Mouse (Mus musculus) CD4-positive, CD25-positive, alpha-beta regulatory T cell, adult 2 months (primary cell): ENCODE data around the gene Gm28036.
A peak's percentile ranks its signal among the peaks of the same experiment; 100 is the strongest.
"Not testable (repeated sequence)": the region's sequence is repeated elsewhere in the genome, so short reads cannot be mapped to it uniquely, and the experiment has no call there.

Experiments used
- DNase-seq: peaks from one replicate; pipeline ENCODE4 v3.0.0-alpha.2; 2012; ENCODE audit warnings: low read depth, low spot score

The Gm28036 gene

DNA sequence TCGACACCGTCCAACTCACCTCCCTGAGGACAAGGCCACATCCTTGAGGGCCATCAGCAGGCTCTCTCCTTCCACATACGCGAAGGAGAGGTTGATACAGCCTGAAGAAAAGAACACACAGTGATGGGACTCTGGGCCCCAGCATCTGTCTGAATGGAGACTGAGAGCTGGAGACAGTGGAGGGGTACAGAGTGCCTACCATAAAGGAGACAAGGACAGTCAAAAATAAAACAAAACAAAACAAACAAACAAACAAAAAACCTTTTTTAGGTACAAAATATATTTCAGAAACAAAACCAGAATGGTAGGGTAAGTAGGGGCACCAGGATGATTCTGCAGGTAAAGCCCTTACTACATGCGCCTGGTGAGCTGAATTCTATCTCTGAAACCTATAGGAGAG lies at the start of gene Gm28036:
Gm28036 (minus strand) TSS at position 101 of the 400 bp plus-strand sequence.
- DNase-seq, result no peak

DNA sequence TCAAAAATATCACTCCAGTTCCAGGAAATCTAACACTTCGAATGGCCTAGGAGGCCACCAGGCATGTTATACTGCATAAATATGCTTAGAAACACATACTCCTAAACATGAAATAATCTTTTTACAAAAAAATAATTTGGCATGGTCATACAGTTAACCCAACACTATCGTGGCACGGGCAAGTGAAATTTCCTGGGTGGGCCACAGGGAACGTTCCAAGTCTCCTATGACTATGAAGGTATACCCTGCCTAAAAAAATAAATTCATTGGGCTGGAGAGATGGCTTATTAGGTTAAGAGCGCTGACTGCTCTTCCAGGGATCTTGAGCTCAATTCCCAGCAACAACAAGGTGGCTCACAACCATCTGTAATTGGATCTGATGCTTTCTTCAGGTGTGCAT lies 39.7 kb upstream of the Gm28036 start:
- DNase-seq, result no peak

DNA sequence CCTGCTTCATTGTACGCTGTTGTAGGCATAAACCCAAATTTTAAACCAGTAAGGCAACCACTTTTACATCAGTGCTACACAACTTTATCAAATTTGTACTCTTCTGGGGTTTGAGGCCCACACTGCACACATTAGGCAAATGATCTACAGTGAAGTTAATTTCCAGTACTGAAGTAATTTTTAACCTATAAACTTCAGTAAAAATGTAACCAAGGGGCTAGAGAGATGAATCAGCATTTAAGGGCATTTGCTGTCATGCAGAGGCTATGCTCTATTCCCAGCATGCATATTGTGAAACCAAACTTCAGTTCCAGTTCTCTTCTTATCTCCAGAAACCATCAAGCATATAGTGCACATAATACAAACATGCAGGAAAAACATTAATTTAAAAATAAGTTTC lies 38.6 kb upstream of the Gm28036 start:
- no peak for DNase-seq

DNA sequence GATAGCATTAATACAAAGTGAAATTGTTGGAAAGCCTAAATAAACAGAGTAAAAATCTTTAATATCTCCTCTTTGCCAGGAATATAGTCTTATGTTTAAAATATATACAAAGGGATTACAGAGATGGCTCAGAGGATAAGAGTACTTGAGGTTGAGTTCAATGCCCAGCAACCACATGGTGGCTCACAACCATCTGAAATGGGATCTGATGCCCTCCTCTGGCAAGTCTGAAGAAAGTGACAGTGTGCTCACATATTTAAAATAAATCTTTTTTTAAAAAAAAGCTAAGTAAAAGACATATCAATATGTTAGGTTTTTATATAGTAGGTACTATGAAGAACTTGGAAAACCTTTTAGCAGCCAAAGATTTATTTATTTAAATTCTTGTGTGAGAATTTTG lies 24.6 kb upstream of the Gm28036 start:
- no peak for DNase-seq

DNA sequence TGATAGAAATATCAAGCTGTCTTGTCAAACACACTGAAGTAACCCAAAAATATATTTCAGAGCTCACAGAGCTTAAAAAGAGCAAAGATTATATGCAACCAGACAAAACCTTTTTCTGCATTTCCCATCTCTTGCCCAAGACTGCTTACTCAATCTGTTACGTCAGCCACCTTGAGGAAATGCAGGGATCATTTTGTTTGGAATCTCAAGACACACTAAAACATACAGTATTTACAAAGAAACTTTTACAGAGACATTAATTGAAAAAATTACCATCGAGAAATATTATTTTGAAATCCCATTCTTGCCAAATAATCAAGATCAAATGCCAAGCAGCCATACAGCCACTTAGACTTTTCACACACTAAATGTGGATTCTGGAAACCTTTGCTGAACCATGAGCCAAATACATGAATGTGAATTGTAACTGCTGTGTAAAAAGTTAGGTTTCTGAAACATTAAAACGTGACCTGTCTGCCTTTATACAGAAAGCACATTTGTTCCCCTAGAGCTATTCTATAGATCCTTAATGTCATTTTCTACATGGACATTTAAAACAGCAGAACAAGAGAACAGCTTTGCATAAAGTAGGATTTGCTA lies 20.5 kb upstream of the Gm28036 start:
- DNase-seq, result no peak

DNA sequence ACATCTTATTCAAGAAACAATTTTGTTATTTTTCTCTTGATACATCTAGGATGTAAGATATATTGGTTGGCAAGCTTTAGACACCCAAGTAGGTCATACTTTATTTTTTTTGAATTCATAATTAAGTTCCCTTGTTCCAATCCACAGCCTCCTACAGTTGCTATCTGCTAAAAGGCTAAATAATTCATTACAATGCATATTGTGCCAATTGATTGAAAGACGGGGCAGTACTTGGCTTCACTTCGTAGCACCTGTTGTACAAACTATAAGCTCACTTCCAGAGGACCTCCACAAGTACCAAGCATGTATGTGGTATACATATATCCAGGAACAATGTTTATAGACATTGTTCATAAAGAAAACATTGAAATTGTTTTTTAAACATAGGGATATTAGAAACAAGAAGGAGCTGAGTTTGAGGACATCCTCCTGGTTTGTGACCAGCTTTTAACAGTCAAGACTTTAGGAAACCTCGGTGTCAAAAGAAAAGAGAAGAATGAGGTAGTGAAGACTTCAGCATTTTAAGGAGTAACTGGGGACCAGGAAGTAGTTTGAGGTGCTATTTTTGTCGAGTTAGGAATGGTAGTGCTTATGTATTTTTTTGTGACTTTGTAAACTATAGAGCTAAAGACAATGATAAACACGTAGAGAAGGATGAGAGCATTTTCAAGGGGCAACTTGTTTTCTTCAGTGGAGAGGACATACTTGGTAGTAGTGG lies 19.5 kb upstream of the Gm28036 start:
- DNase-seq, result no peak

DNA sequence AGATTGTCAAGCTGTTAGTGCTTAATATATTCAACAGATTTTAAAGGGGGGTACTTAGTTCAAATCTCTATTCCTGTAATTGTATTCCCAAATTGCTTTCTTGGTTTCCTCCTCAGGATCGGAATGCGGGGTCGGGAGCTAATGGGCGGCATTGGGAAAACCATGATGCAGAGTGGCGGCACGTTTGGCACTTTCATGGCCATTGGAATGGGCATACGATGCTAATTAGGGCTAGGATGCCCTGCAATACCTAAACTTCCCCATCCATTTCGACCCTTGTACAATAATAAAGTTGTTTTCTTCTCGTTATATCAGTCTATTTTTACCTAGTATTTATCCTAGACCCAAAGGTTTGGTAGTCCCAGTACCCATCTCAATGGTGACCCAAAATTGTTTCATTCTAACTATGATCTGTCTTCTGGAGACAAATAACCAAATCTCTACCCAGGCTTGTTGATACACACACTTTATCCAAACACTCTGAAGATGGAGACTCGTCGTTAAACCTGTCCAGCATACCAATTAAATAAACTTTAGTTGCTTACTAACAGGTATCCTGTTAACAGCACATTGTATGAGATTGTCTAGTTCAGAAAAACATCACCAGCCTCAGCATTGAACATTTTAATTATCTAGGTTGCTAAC lies 18.7 kb upstream of the Gm28036 start:
- no peak for DNase-seq

DNA sequence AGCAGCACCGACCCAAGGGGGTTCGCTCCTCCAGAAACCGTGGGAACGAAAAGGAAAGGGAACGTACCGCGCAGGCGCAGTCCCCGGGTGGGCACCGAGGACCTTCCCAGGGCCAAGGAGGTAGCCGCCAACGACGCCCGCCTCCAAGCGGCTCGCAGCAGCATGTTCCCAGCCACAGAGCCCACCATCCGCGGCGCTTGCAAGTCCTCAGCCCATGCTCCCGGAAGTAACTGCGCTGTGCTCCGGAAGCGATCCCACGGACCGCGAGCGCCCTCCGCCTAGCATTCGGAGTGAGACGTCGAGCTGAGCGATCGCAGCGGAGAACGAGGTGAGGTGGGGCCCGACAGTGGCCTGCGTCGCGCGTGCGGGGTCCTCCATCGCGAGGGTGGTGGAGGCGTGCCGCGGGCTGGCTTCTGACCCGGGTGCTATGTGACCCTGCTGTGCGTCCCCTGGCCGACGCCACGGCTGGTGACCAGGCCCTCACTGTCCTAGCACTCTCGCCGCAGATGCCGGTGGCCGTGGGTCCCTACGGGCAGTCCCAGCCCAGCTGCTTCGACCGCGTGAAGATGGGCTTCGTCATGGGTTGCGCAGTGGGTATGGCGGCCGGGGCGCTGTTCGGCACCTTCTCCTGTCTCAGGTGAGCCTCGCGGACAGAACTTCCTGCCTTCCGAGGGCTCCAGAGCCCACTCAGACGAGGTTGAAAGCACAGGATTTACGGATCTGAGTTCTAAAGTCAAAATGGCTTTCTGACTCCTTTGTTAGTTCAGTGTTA lies 17.2 kb upstream of the Gm28036 start, which contains the start of the genes Romo1 and Nfs1:
Romo1 (plus strand) TSS at position 87 of the 772 bp plus-strand sequence.
Nfs1 (minus strand) TSS at position 234 of the 772 bp plus-strand sequence.
- DNase-seq, result peak; percentile 96

DNA sequence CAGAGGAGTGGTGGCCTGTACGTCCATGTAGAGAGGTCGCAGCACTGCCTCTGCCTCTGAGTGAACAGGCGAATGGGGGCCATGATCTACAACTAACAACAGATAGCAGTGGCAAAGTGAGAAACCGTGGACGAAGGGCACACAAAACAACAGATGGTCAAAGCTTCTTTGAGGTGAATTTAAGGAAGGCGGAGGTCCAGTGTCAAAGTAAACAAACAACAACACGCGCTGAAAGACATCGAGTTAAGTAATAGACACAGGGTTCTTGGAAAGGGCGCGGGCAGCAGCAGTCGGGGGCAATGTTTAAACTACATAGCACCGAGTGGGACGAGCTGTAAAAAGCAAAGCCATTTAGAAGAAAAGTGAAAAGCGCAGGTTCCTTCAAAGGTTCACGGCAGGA lies 16.5 kb upstream of the Gm28036 start:
- no peak for DNase-seq

DNA sequence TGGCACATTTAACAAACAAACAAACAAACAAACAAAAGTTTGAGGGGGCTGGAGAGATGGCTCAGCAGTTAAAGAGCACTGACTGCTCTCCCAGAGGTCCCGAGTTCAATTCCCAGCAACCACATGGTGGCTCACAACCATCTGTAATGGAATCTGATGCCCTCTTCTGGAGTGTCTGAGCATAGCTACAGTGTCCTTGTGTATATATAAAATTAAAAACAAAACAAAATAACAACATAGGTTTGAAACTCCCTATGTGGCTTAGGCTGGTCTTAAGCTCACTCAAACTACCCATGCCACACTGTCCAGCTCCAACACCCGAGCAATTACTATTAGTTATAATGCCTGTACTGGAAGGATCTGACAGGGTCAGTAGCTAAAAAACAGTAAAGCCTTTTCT lies 15.9 kb upstream of the Gm28036 start:
- DNase-seq, result no peak

DNA sequence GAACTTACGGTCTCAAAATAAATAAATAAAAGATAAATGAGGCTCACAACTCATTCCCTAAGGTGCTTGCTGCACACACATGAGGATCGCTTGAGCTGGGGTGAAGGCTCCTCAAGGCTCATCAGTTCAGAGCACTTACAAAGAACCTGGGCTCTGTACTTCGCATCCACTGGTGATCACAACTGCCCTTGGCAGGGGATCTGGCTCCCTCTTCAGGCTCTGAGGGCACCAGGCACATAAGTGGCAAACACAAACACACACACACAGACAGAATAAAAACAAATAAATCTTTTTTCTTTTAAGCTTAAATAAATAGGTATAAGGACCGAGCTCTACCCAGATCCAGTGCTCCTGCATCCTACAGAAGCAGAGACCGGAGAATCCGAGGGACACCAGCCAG lies 8.8 kb upstream of the Gm28036 start:
- DNase-seq, result peak; percentile 30

DNA sequence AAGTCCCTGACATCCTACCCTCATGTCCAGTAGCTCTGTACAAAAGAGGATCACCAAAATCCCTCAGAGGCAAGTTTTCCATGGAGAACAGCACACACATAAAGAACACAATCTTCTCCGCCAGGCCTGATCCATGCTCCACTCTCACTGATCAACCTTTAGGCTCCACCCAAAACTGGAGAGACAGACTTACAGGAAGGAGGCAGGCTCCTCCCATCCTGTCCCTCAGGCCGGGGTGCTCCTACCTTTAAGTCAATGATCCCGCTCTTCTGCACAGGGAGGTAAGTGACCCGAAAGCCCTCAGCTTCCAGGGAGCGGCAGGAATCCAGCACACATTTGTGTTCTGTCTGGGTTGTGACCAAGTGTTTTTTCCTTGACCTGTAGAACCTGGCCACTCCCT lies 7.3 kb upstream of the Gm28036 start:
- no peak for DNase-seq

DNA sequence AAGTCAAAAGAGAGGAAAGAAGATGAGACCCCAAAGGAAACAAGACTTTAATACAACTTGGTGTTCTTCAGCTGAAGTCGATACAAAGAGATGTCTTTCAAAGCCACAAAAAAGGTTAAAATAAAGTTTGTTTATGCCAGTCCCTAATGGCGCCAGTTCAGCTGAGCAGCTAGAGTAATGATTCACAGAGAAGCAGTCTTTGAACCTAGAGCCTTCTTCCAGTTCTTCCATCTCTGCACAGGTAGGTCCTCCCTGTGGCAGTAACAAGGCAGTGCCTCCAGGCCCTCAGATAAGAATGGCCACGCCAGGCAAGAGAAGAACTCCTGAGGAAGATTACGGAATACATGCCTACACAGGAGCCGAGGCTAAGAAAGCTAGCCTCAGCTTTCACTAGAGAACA lies 3.2 kb downstream of the Gm28036 start:
- no peak for DNase-seq

DNA sequence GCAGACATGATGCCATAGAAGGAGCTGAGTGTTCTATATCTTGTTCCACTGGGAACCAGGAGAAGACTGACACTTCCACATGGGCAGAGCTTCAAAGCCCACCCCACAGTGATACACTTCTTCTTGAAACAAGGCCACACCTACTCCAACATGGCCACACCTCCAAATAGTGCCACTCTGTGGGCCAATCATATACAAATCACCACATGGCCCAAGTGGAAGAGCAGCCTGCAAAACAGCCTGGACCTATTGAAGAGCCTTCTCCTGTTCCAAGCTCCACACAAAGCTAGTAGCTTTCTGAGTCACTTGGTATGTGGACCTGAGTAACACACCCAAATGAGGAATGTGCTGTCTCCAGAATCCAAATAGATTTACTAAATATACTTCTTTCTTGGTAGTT lies 7.3 kb downstream of the Gm28036 start:
- DNase-seq, result no peak

DNA sequence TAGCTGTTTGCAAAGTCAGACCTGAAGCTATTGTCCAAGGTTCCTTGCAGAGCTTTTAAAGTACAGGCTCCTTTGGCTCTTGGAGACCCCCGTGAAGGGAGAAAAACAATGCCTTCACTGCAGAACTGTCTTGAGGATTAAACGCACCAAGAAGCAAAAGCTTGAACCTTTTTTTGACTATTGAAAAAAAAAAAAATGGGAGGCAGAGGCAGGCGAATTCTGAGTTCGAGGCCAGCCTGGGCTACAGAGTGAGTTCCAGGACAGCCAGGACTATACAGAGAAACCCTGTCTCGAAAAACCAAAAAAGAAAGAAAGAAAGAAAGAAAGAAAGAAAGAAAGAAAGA lies 14.8 kb downstream of the Gm28036 start:
- DNase-seq, result not testable (repeated sequence)

DNA sequence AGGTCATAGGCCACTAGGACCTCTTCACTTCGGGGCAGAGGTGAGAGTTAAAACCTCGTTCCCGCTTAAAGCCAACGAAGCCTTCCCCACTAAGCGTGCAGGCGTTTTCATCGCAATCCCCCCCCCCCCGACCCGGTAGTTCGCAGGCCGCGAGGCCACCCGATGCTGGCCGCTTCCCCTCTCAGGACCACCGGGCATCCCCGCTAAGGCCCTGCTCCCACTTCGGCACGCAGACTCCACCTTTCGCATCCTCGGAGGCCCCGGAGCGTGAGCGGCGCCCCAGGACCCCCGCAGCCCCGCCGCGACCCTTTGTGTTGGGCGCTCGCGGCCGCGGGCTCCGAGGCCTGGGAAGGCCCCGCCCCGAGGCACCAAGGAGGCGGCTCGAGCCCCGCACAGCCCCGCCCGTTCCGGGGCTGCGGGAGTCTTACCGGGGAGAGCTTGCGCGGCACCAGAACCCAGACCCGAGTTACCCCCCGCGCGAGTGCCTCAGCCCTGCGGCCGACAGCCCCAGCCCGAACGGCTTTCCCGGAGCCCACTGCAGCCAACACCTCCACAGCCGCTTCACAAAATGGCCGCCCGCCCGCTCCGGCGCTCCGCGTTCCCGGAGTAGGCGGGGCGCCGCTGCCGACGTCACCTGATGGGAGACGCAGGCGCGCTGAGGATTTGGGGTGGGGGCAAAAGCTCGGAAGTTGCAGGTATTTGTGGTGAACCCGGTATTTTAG lies 15.4 kb downstream of the Gm28036 start, which contains the start of the genes Cpne1 and Rbm12:
Cpne1 (minus strand) TSS at position 608 of the 722 bp plus-strand sequence.
Rbm12 (minus strand) TSS at position 621 of the 722 bp plus-strand sequence.
- DNase-seq, result peak; percentile 96

DNA sequence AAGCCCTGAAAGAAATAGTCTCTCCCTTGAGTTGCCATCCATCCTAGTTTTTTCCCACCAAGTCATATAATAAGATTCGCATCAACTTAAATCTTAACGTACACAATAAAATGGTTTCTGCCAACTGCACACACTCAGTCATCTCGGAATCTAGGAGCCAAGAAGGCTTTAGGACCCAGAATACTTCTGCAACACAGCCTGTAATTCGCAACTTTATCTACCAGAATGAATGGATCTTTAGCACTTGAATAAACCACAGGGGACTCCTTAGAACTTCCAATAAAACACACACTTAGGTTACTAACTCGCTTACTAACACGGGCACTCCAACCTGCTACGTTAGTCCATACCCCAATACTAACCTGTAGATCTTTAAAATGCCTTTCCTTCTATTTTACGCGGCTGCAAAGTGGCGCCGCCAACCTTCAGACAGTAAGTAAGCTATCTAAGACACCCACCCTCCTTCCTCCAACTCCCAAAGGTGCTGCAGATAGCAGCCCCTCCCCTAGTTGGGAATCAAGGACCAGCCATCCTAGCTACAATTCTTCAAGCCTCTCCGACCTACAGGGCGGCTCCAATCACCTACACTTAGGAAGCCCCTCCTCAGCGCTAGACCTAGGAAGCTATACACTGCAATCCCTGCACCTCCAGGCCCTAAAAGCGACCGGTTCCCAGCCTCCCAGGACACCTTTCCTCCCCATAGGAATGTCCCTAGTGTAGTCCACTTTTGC lies 16.1 kb downstream of the Gm28036 start:
- peak; percentile 44 for DNase-seq

DNA sequence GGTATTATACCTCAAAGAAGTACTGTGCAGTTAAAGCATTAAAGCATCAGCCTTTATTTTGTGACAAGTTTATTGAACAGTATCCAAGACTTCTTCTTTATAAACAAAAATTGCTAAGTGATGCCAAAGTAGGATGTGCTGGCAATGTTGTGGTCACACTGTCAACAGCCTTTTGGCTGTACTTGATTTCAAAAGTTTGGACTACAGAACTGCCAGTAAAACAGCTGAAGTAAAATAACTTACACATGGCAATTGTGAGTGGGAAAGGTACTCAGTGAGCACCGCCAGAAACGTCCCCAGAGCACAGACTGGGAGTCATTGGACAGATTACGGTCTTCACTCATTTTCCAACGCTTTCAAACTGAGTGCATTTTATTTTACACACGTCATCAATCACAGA lies 35.0 kb downstream of the Gm28036 start:
- no peak for DNase-seq

DNA sequence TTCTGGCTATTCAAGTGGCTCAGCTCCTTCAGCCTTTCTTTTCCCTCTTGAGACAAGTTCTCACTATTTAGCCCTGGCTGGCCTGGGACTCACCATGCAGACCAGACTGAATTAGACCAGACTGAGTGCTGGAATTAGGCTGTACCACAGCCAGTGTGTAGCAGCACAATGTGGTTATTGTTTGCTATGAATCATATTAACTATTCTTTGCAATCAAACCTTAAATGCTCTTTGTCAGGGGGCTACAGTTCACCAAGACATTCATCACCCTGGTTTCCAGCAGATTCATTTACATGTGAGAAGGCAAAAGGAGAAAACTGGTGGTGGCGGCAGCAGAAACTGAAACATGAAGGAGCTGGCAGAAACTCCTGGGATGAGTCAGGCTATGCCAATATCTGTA lies 37.1 kb downstream of the Gm28036 start:
- DNase-seq, result no peak

DNA sequence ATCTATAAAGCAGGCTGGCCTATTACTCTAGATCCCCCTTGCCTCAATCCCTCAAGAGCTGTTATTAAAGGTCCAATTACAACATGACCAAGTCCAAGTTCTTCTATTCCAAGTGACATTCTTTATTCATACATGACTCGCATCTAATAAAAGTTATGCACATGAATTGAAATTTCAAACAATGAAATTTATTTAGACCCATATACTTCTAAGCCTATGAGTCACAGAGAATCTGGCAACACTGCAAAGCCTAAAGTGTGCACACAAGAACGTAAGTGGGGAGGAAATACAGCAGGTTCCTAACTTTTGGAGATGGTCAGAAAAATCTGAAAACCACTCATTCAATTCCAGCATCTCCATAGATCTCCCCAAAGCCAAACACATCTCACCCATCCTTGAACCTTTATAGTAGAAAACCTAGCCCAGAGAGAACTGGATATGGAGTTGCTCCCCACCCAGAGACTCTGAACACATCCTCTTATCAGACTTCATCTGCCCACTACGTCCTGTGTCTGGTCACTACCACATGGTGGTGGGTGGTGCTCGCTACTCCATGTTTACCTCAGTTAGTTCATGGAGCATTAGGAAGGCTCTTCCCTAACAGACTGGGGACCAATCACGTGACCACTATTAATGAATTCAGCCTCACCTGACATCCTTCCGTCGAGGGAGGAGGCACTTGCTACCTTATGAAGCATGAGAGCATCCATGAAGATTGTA lies 39.3 kb downstream of the Gm28036 start:
- DNase-seq, result no peak
